Mouse (Mus musculus) embryonic facial prominence, embryonic 11.5 days (tissue): ENCODE measurements at regions not wholly inside any gene's neighbourhood (a gene's known extent, or its start where the extent isn't known, plus 50 kb on each side); places are given as distances from the start of the nearest gene placed in this dataset.
A peak's percentile ranks its signal among the peaks of the same experiment; 100 is the strongest.

ENCODE experiments used
- ATAC-seq: fragments of 200-750 bp; cut with Nextera tagmentation; replicated peaks from 2 replicates; pipeline ENCODE4 v1.8.0; 2017; ENCODE audit warnings: low read depth; ENCODE audit not compliant: insufficient number of reproducible peaks, low FRiP score, low TSS enrichment
- DNase-seq: peaks from one replicate; pipeline ENCODE4 v3.0.0-alpha.2; 2015; ENCODE audit warnings: low spot score
- H3K27ac ChIP-seq: fragments of 300-500 bp; sonication (generic); replicated peaks from 2 replicates; pipeline ENCODE4 v1.5.1; 2014; ENCODE audit warnings: mild to moderate bottlenecking, low read depth, low read length, control low read depth
- H3K27me3 ChIP-seq: fragments of 300-500 bp; sonication (generic); 2 replicates; pipeline ENCODE4 v1.6.1; 2014; ENCODE audit warnings: mild to moderate bottlenecking, low read length, moderate library complexity, mixed read lengths; ENCODE audit not compliant: control insufficient read depth, insufficient read depth
- H3K36me3 ChIP-seq: fragments of 300-500 bp; sonication (generic); replicated peaks from 2 replicates; pipeline ENCODE4 v1.6.1; 2014; ENCODE audit warnings: low read depth, mild to moderate bottlenecking, low read length, moderate library complexity, mixed read lengths; ENCODE audit not compliant: control insufficient read depth, insufficient read depth
- H3K4me1 ChIP-seq: fragments of 300-500 bp; sonication (generic); 2 replicates; pipeline ENCODE4 v1.6.1; 2014; ENCODE audit warnings: low read length, mixed read lengths; ENCODE audit not compliant: control insufficient read depth, insufficient read depth
- H3K4me2 ChIP-seq: fragments of 300-500 bp; sonication (generic); 2 replicates; pipeline ENCODE4 v1.6.1; 2014; ENCODE audit warnings: low read depth, mild to moderate bottlenecking, control low read depth, low read length, moderate library complexity
- H3K4me3 ChIP-seq: fragments of 300-500 bp; sonication (generic); 2 replicates; pipeline ENCODE4 v1.5.1; 2014; ENCODE audit warnings: low read depth, low read length, control low read depth
- H3K9ac ChIP-seq: fragments of 300-500 bp; sonication (generic); replicated peaks from 2 replicates; pipeline ENCODE4 v1.6.1; 2014; ENCODE audit warnings: mild to moderate bottlenecking, control low read depth, low read length
- H3K9me3 ChIP-seq: fragments of 300-500 bp; sonication (generic); replicated peaks from 2 replicates; pipeline ENCODE4 v1.6.1; 2016; ENCODE audit warnings: mild to moderate bottlenecking, low read length, inconsistent platforms, mixed read lengths; ENCODE audit not compliant: control insufficient read depth
- WGBS: fragments of 180-500 bp; shearing (Covaris S2); extraction: QIAGEN DNeasy Blood & Tissue Kit; methylation state at CpG from one replicate; pipeline ENCODE4 v1.1.7; 2014; 5-methylcytosine and 5-hydroxymethylcytosine counted together

DNA sequence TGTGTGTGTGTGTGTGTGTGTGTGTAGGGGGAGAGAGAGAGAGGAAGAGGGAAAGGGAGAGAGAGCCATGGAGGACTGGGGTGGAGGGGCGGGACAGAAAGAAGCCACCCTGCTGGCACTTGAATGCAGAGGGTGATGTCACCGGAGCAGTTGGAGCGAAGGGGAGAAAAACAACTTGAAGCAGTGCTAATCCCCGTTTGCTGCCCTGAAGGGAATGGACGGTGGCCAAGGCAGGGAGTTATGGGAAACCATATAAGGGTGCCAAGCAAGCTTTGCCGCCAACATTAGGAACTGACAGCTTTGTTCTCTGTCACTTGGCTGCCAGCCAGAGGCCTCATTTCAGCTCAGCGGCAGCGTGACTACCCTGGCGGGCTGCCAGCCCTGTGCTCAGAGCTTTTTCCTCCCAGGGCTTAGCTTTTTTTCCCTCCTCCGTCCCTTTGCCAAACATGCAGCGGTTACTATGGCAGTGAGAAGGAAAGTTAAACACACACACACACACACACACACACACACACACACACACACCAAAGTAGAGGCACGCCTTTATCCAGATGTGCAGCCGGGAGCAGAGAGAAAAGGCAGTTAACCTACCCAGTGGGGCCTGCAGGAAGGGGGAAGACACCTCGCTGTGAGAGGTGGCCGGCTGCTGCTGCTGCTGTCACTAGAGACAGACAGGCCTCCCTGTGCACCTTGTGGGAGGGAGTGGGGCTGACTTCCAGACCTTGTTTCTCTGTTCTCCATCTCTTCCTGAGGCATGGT is 72.7 kb upstream of the Irf2bp2 start:
- Histone ChIP-seq H3K36me3 (no peaks in the 10 kb centered on the region), H3K9ac (peak overlapping the region; percentile 61), H3K27ac (peak overlapping the region; percentile 94), H3K4me3 (no peak overlapping the region), H3K4me1 (peaks cover 26% of the 10 kb centered on the region), H3K27me3 (no peaks in the 10 kb centered on the region), H3K9me3 (no peaks in the 10 kb centered on the region), H3K4me2 (peak overlapping the region; percentile 26)
- 0% methylated on average over 15 of the region's 15 CpGs for WGBS
- DNase-seq = peak; percentile 98
- peak; percentile 87 for ATAC-seq

DNA sequence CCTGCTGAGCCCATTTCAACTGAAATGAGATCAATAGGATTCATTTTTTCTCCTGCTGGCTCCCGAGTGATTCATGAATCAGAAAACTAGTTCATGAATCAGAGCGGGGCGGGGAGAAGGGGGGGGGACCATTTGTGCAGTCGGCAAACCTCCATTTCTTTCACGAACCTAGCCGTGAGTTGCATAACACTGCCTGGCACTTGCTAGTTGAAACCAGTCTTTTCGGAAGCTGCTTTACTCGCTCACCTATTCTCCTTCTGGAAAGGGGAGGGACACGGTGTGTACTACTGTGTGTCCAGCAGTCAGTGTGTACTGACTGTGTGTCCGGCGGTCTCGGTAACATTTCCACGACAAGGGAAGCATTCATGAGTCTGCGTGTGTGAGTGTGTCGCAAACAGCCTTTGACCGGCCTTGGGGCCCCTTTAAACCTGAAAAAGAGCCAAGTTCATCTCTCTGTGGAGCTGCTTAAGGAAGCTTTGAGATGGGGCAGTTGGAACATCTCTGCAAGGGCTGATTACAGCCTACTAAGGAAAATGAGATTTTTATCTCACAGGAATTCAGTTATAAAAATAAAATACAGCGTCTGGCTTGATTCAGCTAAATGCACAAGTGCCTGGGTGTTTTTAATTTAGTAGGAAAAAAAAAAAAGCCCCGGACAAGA is 71.9 kb upstream of the Irf2bp2 start:
- Histone ChIP-seq H3K9me3 (no peaks in the 10 kb centered on the region), H3K4me2 (no peak overlapping the region), H3K4me3 (no peak overlapping the region), H3K27ac (peak overlapping the region; percentile 94), H3K9ac (peak overlapping the region; percentile 51), H3K36me3 (no peaks in the 10 kb centered on the region), H3K4me1 (peaks cover 30% of the 10 kb centered on the region), H3K27me3 (no peaks in the 10 kb centered on the region)
- ATAC-seq (no peak), DNase-seq (peak; percentile 33)
- 38% methylated on average over 18 of the region's 18 CpGs for whole genome bisulfite sequencing

DNA sequence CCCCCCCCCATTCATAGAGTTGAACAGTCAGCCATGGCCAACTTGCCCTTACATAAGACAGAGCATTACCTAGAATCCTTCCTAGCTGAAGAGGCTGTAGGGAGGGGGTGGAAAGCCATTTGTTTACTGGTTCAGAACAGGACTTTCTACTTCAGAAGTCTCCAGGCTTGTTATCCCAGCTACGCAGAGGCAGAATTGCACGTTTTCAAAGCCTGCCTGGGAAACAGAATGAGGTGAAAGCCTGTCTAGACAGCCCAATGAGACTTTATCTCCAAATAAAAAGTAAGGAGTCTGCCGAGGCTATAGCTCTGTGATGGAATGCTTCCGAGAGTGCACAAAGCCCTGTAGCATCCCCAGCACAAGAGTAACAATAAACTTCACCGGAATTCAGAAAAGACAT is 71.1 kb upstream of the Irf2bp2 start:
- Histone ChIP-seq H3K36me3 (no peaks in the 10 kb centered on the region), H3K27ac (no peak overlapping the region), H3K4me2 (no peak overlapping the region), H3K9ac (no peak overlapping the region), H3K9me3 (no peaks in the 10 kb centered on the region), H3K4me3 (no peak overlapping the region), H3K4me1 (peaks cover 30% of the 10 kb centered on the region), H3K27me3 (no peaks in the 10 kb centered on the region)
- 75% methylated on average over 5 of the region's 5 CpGs for WGBS
- ATAC-seq (no peak), DNase-seq (no peak)

DNA sequence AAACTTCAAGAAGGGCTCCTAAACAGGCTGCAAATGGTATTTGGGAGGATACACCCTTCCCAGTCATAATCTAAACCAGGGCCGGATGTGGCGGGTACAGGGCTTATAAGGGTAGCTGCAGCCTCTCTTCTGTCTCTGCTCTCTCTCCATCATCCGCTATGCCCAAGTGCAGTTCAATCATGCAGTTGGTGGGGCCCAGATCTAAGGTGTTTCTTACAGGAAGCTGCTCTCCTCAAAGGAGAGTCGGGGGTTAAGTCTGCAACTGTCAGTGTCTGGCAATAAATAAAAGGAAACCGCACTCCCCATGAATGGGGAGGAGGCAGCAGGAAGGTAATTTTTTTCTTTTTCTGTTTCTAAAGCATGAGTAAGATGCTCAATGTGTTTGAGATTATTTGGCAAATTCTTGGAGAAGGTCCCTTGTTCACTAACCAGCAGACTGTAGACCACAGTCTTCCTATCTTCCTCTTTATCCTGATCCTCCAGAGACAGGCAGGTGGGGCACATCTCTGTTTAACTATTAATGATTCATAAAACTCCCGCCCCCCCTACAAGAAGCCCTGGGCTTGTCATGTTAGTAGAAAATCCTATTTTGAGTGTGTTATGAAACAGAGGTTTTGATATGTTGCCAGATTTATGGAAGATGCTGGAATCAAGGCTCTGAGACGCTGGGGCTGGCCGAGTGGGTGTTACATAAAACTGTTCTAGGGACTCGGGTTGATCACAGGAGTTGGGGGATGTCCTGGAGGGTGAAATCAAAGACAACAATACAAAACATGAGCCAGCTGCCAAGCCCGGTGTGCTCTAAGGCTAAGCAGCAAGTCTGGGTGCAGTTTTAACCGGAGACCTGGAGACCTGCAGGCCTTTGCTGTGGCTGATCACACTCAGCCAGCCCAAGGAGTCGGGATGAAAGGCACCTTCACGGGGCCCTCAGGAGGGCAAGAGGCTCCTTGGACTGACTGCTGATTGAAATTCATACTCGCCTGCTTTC is 69.3 kb upstream of the Irf2bp2 start:
- H3K4me1 ChIP-seq = peaks cover 28% of the 10 kb centered on the region
- peak overlapping the region; percentile 28 for H3K9ac ChIP-seq
- DNase-seq = peak; percentile 47
- no peak overlapping the region for H3K4me3 ChIP-seq
- ATAC-seq = no peak
- peak overlapping the region; percentile 52; the same call in 1 of the 2 replicates for H3K27ac ChIP-seq
- no peaks in the 10 kb centered on the region for H3K36me3 ChIP-seq
- H3K27me3 ChIP-seq = no peaks in the 10 kb centered on the region
- 41% methylated on average over 14 of the region's 14 CpGs for WGBS
- H3K4me2 ChIP-seq = no peak overlapping the region
- H3K9me3 ChIP-seq = no peaks in the 10 kb centered on the region

DNA sequence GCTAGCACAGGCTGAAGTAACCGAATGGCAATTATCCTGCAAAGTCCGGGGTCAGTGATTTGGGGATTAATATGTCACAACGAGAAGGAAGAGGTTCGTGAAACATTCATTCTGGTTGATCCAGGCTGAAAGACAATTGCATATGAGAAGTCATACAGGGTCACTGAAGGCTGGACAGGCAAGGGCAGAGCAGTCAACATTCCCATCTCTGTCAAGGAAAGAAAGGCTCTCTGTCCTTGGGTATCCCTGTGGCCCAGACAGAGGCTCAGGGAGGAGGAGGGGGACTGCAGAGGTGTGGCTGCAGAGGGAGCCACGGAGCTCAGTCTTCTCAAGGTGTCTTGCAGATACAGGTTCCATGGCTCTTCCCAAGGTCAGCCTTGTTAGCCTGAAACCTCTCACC is 68.4 kb upstream of the Irf2bp2 start:
- H3K4me1 ChIP-seq = peaks cover 19% of the 10 kb centered on the region

DNA sequence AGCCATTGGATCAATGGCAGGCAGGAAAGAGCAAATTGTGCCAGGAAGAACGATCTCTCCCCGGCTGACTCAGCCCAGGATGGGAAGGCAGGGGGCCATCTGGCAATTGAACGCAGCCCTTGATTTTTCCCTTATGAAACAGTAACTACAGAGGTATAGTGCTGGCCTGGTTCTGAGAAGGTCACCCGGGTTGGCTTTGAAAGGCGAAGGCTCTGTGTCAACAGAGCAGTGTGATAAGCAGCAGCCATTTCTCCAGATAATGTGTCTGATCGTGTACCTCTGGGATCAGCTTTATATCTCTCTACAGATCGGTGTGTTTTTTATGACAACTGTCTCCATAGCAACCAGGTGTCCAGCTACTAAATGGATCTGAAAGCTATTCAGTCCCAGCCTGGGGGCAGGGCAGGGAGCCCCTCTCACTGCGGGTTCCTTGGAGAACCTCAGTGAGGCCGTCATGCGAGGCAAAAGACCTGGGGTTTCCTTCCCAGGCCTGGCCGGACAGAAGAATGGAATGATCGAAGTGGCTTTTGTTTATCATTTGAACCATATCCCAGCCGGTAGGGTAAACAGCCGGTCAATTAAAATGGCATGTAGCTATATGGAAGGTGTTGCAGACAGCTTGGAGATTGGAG is 67.8 kb upstream of the Irf2bp2 start:
- H3K4me3 ChIP-seq = no peak overlapping the region
- ATAC-seq = no peak
- peak overlapping the region; percentile 66 for H3K27ac ChIP-seq
- H3K4me2 ChIP-seq = no peak overlapping the region
- peak; percentile 36 for DNase-seq
- no peaks in the 10 kb centered on the region for H3K9me3 ChIP-seq
- peaks cover 15% of the 10 kb centered on the region for H3K4me1 ChIP-seq
- no peaks in the 10 kb centered on the region for H3K36me3 ChIP-seq
- WGBS = 41% methylated on average over 14 of the region's 14 CpGs
- H3K9ac ChIP-seq = peak overlapping the region; percentile 37; the same call in 1 of the 2 replicates
- H3K27me3 ChIP-seq = no peaks in the 10 kb centered on the region

More for the DNA sequence above, 68.4 kb upstream of the Irf2bp2 start:
- no peaks in the 10 kb centered on the region for H3K27me3 ChIP-seq
- no peak overlapping the region for H3K9ac ChIP-seq
- no peak overlapping the region for H3K4me3 ChIP-seq
- no peak overlapping the region for H3K4me2 ChIP-seq
- DNase-seq (no peak), ATAC-seq (no peak)
- WGBS = 35% methylated on average over 5 of the region's 5 CpGs
- H3K9me3 ChIP-seq = no peaks in the 10 kb centered on the region
- H3K27ac ChIP-seq = no peak overlapping the region
- no peaks in the 10 kb centered on the region for H3K36me3 ChIP-seq

DNA sequence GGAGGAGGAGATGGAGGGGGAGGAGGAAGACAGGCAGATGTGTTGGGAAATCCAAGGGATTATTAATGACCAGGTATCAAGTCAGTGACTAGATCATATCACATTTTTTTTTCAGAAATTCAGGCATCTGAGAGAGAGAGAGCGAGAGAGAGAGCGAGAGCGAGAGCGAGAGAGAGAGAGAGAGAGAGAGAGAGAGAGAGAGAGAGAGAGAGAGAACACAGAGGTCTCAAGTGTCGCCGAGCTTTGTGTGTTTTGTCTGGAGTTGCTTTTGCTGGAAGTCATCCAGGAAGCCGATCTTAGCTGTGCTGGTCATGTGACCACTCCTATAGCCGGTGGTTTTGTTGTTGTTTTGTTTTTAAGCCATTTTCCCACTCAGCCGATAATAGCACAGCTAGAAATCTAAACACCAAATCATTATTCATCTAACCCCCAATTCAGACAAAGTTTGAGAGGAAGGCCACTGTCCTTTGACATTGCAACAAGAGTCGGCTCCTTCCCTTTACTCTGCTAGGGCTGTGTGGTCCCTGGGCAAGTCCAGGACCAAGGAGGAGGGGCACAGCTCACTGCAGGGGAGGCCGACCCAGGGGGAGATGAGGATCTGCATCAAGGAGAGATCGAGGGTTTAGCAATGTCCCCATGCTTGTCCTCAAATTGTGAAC is 67.0 kb upstream of the Irf2bp2 start:
- no peaks in the 10 kb centered on the region for H3K9me3 ChIP-seq
- H3K36me3 ChIP-seq = no peaks in the 10 kb centered on the region
- no peak overlapping the region for H3K4me3 ChIP-seq
- DNase-seq = peak; percentile 73
- 11% methylated on average over 9 of the region's 12 CpGs for WGBS
- peak overlapping the region; percentile 66 for H3K27ac ChIP-seq
- peaks cover 15% of the 10 kb centered on the region for H3K4me1 ChIP-seq
- ATAC-seq = peak; percentile 76
- no peaks in the 10 kb centered on the region for H3K27me3 ChIP-seq
- H3K4me2 ChIP-seq = peak overlapping the region; percentile 34
- H3K9ac ChIP-seq = peak overlapping the region; percentile 37
